8 mouse cellular contexts compared by ENCODE assay signal in genomic region chr11:60879423-60879822, GRCm38 (mm10). TPM values are rescaled to one million over a fixed set of nuclear protein-coding genes. Genes with fewer than 3 reads are reported as not detected.
A peak's percentile ranks its signal among the peaks of the same experiment; 100 is the strongest.
DNase-seq lines count a peak whose midpoint lies in the region; ATAC-seq and TF ChIP-seq lines count a peak whose summit lies in the region.

No protein-coding gene starts in this region.

- no peak; the same call in 1 of the 2 replicates for TF ChIP-seq POLR2A in CH12.LX (IDR thresholded peaks at IDR 0.05; ENCODE audit: low read depth, low read length)
- no peak for TF ChIP-seq POLR2A in bone marrow, adult 2 months (IDR thresholded peaks at IDR 0.05; ENCODE audit: borderline replicate concordance, control insufficient read depth, low read depth, low read length)
- no peak for TF ChIP-seq POLR2A in olfactory bulb, adult 2 months (IDR thresholded peaks at IDR 0.05; ENCODE audit: insufficient read depth, low read depth, low read length)

- dilution Hi-C loops in CH12.LX (cut with MboI; ENCODE audit: extremely low pct_ligation_motif_present, extremely low pct_unique_long_range_greater_than_20kb, low sequenced_read_pairs) = no loop called here

- H3K36me3 ChIP-seq in CH12.LX (replicated peaks in 1 of 2; ENCODE audit: control insufficient read depth in 1 of 2, insufficient read depth in 1 of 2, low read length in 1 of 2) = peaks cover 15 to 57% of the 10 kb centered on the region in 2 experiments
- H3K36me3 ChIP-seq in lung, embryonic 14.5 days (ENCODE audit: insufficient read depth) = peaks cover 9% of the 10 kb centered on the region; the same call in 1 of the 2 replicates

- peak; percentile 90 to 91 for TF ChIP-seq CTCF in CH12.LX (conservative IDR thresholded peaks at IDR 0.05 in 1 of 2, IDR thresholded peaks at IDR 0.05 in 1 of 2; ENCODE audit: low read depth in 2 of 2, low read length in 2 of 2)
- peak; percentile 85 for TF ChIP-seq CTCF in bone marrow, adult 2 months (IDR thresholded peaks at IDR 0.05; ENCODE audit: control insufficient read depth, insufficient read depth, low read length)
- TF ChIP-seq CTCF in layer of hippocampus, adult 2 months (conservative IDR thresholded peaks at IDR 0.05) = peak; percentile 81
- TF ChIP-seq CTCF in lung, embryonic 14.5 days (IDR thresholded peaks at IDR 0.05; ENCODE audit: low read depth) = peak; percentile 74
- TF ChIP-seq CTCF in olfactory bulb, adult 2 months (IDR thresholded peaks at IDR 0.05; ENCODE audit: insufficient read depth, low read depth, low read length) = peak; percentile 32; the same call in 1 of the 2 replicates

- TF ChIP-seq EP300 in CH12.LX (IDR thresholded peaks at IDR 0.05; ENCODE audit: low read length) = no peak

- in situ Hi-C loops in CH12.LX (cut with MboI; ENCODE audit: low pct_ligation_motif_present, low pct_unique_long_range_greater_than_20kb, low sequenced_read_pairs) = no loop called here

- peak overlapping the region; percentile 86 for H3K4me2 ChIP-seq in CH12.LX (ENCODE audit: insufficient read depth, low read depth, poor library complexity, severe bottlenecking)
- H3K4me2 ChIP-seq in lung, embryonic 14.5 days = peak overlapping the region; percentile 77

- peak; percentile 68 for ATAC-seq in erythroblast, adult 5-6 weeks (replicated peaks; ENCODE audit: low FRiP score, poor library complexity, severe bottlenecking)
- peak; percentile 17; the same call in 1 of the 2 replicates for ATAC-seq in lung, embryonic 14.5 days (ENCODE audit: insufficient read depth)

- peaks cover 22 to 47% of the 10 kb centered on the region in 2 experiments for H3K4me1 ChIP-seq in CH12.LX (ENCODE audit: control insufficient read depth in 1 of 2, insufficient read depth in 2 of 2)
- no peaks in the 10 kb centered on the region; the same call in 1 of the 2 replicates for H3K4me1 ChIP-seq in bone marrow, adult 2 months (ENCODE audit: control insufficient read depth, insufficient read depth, low read length)
- peaks cover 10% of the 10 kb centered on the region for H3K4me1 ChIP-seq in lung, embryonic 14.5 days (ENCODE audit: insufficient read depth)
- H3K4me1 ChIP-seq in olfactory bulb, adult 2 months (ENCODE audit: control insufficient read depth, insufficient read depth, low read length) = peaks cover 9% of the 10 kb centered on the region

- peak; percentile 94 for DNase-seq in CH12.LX (ENCODE audit: extremely low read depth)
- DNase-seq in heart, postnatal 36 days = peak; percentile 45
- DNase-seq in layer of hippocampus, adult 2 months (ENCODE audit: low spot score in 2 of 2) = peak; percentile 38 to 49
- peak; percentile 82 for DNase-seq in lung, embryonic 14.5 days
- DNase-seq in thymus, postnatal 25 days = peak; percentile 49

- peak overlapping the region; percentile 60 to 100 (median 97) for H3K4me3 ChIP-seq in CH12.LX (replicated peaks in 1 of 3; ENCODE audit: low read depth in 2 of 3, low read length in 2 of 3, poor library complexity in 1 of 3)
- peak overlapping the region; percentile 53 for H3K4me3 ChIP-seq in bone marrow, adult 2 months (replicated peaks; ENCODE audit: control insufficient read depth, low read depth, low read length)
- H3K4me3 ChIP-seq in layer of hippocampus, adult 2 months = peak overlapping the region; percentile 95
- H3K4me3 ChIP-seq in lung, embryonic 14.5 days (ENCODE audit: low read depth, low read length) = peak overlapping the region; percentile 95
- H3K4me3 ChIP-seq in olfactory bulb, adult 2 months (ENCODE audit: insufficient read depth, low read depth, low read length) = peak overlapping the region; percentile 82

- intact Hi-C loops in heart, postnatal 36 days (cut with DNase I) = loop anchor here (2.0 to 5.0 kb wide), 5 partner anchors 33 to 322 kb away; partner anchors contain the start of genes Dhrs7b, Llgl1, Smcr8 and Top3a

- no peaks in the 10 kb centered on the region for H3K9me3 ChIP-seq in CH12.LX (replicated peaks; ENCODE audit: low read length)
- no peaks in the 10 kb centered on the region for H3K9me3 ChIP-seq in lung, embryonic 14.5 days (ENCODE audit: low read depth, low read length)

- TF ChIP-seq RAD21 in CH12.LX (IDR thresholded peaks at IDR 0.05; ENCODE audit: low read depth, low read length) = peak; percentile 60

- peaks cover 49% of the 10 kb centered on the region for H3K79me2 ChIP-seq in CH12.LX (replicated peaks; ENCODE audit: control insufficient read depth, extremely low read depth, insufficient read depth, poor library complexity, severe bottlenecking)

- H3K27me3 ChIP-seq in CH12.LX (replicated peaks) = no peaks in the 10 kb centered on the region
- no peaks in the 10 kb centered on the region for H3K27me3 ChIP-seq in lung, embryonic 14.5 days (ENCODE audit: insufficient read depth, low read length)

- peak overlapping the region; percentile 78 for H3K27ac ChIP-seq in CH12.LX (ENCODE audit: insufficient read depth, low read depth)
- H3K27ac ChIP-seq in bone marrow, adult 2 months (ENCODE audit: control insufficient read depth, insufficient read depth, low read depth, low read length, poor library complexity) = peak overlapping the region; percentile 87
- peak overlapping the region; percentile 97 for H3K27ac ChIP-seq in layer of hippocampus, adult 2 months
- peak overlapping the region; percentile 95 for H3K27ac ChIP-seq in lung, embryonic 14.5 days (ENCODE audit: low read depth)
- peak overlapping the region; percentile 85 for H3K27ac ChIP-seq in olfactory bulb, adult 2 months (ENCODE audit: insufficient read depth, low read depth, low read length)

- WGBS in bone marrow, adult 2 months = under 1% methylated on average over 11 of the region's 11 CpGs
- WGBS in lung, embryonic 14.5 days = 1% methylated on average over 11 of the region's 11 CpGs
- 2% methylated on average over 11 of the region's 11 CpGs for WGBS in olfactory bulb, adult 2 months

- peak overlapping the region; percentile 88 for H3K9ac ChIP-seq in CH12.LX (ENCODE audit: insufficient read depth, low read depth)
- peak overlapping the region; percentile 91 for H3K9ac ChIP-seq in lung, embryonic 14.5 days

TF ChIP-seq in CH12.LX, 34 proteins besides CTCF, POLR2A, EP300 and RAD21 (continues in another document):
- TF ChIP-seq E2F4 (IDR thresholded peaks at IDR 0.05; ENCODE audit: insufficient replicate concordance, low read depth, low read length) = no peak
- TF ChIP-seq TCF12 (IDR thresholded peaks at IDR 0.05; ENCODE audit: low read depth, low read length) = peak; percentile 60; the same call in 1 of the 2 replicates
- TF ChIP-seq HCFC1 (IDR thresholded peaks at IDR 0.05; ENCODE audit: low read depth, low read length) = no peak; the same call in 1 of the 2 replicates

RNA-seq across cellular contexts. Expression of gene Tmem11, which starts 0.4 kb away (rescaled TPM):
- total RNA-seq in CH12.LX (2012; rRNA removed) = 83.0 and 83.6 TPM in 2 replicates
- total RNA-seq in CH12.LX (2014; rRNA removed) = 62.8 and 71.1 TPM in 2 replicates
- 112 and 117 TPM in 2 replicates for polyA plus RNA-seq in CH12.LX (2012; ENCODE audit: insufficient read length, low read depth)
- polyA plus RNA-seq in bone marrow, adult 2 months (2011; ENCODE audit: insufficient read depth, insufficient read length, low replicate concordance, missing spikeins) = 17.5 and 25.7 TPM in 2 replicates
- 1.9 and 8.8 TPM in 2 replicates for total RNA-seq in erythroblast, adult 5-6 weeks (2015; ENCODE audit: low replicate concordance)
- total RNA-seq in erythroblast, adult 5-6 weeks (2017; ENCODE audit: low replicate concordance) = 7.2 and 13.5 TPM in 2 replicates
- 10 to 100 TPM; 30.6 to 32.3 TPM for total RNA-seq in heart, postnatal 36 days (2021)
- total RNA-seq in layer of hippocampus, adult 2 months (2021) = 10 to 100 TPM; 26.8 to 29.1 TPM
- 66.4 and 73.4 TPM in 2 replicates for polyA plus RNA-seq in lung, embryonic 14.5 days (2014; fragmentation: Nextera tagmentation; extraction: Ambion mirVana)
- polyA plus RNA-seq in olfactory bulb, adult 2 months (2012; ENCODE audit: insufficient read depth, insufficient read length, low replicate concordance, missing spikeins) = not detected in 2 replicates

RNA-seq across cellular contexts. Expression of gene Natd1, which starts 35.1 kb away (rescaled TPM):
- total RNA-seq in CH12.LX (2012; rRNA removed) = 3.1 and 5.0 TPM in 2 replicates
- total RNA-seq in CH12.LX (2014; rRNA removed) = 1.9 and 2.1 TPM in 2 replicates
- 4.3 and 5.2 TPM in 2 replicates for polyA plus RNA-seq in CH12.LX (2012; ENCODE audit: insufficient read length, low read depth)
- 6.6 and 9.1 TPM in 2 replicates for polyA plus RNA-seq in bone marrow, adult 2 months (2011; ENCODE audit: insufficient read depth, insufficient read length, low replicate concordance, missing spikeins)
- 6.1 and 7.1 TPM in 2 replicates for total RNA-seq in erythroblast, adult 5-6 weeks (2015; ENCODE audit: low replicate concordance)
- total RNA-seq in erythroblast, adult 5-6 weeks (2017; ENCODE audit: low replicate concordance) = 2.4 and 4.5 TPM in 2 replicates
- 10 to 100 TPM; 15.5 to 16.0 TPM for total RNA-seq in heart, postnatal 36 days (2021)
- 10 to 100 TPM; 10.6 TPM for total RNA-seq in layer of hippocampus, adult 2 months (2021)
- 19.1 and 24.5 TPM in 2 replicates for polyA plus RNA-seq in lung, embryonic 14.5 days (2014; fragmentation: Nextera tagmentation; extraction: Ambion mirVana)
- not detected in 2 replicates for polyA plus RNA-seq in olfactory bulb, adult 2 months (2012; ENCODE audit: insufficient read depth, insufficient read length, low replicate concordance, missing spikeins)

RNA-seq across cellular contexts. Expression of gene Dhrs7b, which starts 49.0 kb away (rescaled TPM):
- total RNA-seq in CH12.LX (2012; rRNA removed) = 63.5 and 63.7 TPM in 2 replicates
- total RNA-seq in CH12.LX (2014; rRNA removed) = 59.2 and 59.6 TPM in 2 replicates
- 43.3 and 46.6 TPM in 2 replicates for polyA plus RNA-seq in CH12.LX (2012; ENCODE audit: insufficient read length, low read depth)
- polyA plus RNA-seq in bone marrow, adult 2 months (2011; ENCODE audit: insufficient read depth, insufficient read length, low replicate concordance, missing spikeins) = 11.1 and 14.5 TPM in 2 replicates
- 2.3 TPM in 1 of 2 replicates, not detected in the other for total RNA-seq in erythroblast, adult 5-6 weeks (2015; ENCODE audit: low replicate concordance)
- 1.4 and 4.7 TPM in 2 replicates for total RNA-seq in erythroblast, adult 5-6 weeks (2017; ENCODE audit: low replicate concordance)
- 10 to 100 TPM; 19.4 to 19.7 TPM for total RNA-seq in heart, postnatal 36 days (2021)
- 10 to 100 TPM; 28.3 to 29.4 TPM for total RNA-seq in layer of hippocampus, adult 2 months (2021)
- 34.4 and 36.3 TPM in 2 replicates for polyA plus RNA-seq in lung, embryonic 14.5 days (2014; fragmentation: Nextera tagmentation; extraction: Ambion mirVana)
- polyA plus RNA-seq in olfactory bulb, adult 2 months (2012; ENCODE audit: insufficient read depth, insufficient read length, low replicate concordance, missing spikeins) = not detected in 2 replicates

RNA-seq across cellular contexts. Expression of gene Map2k3, which starts 52.4 kb away (rescaled TPM):
- total RNA-seq in CH12.LX (2012; rRNA removed) (35.2 and 35.5 TPM in 2 replicates), CH12.LX (2014; rRNA removed) (11.2 and 13.7 TPM in 2 replicates)
- polyA plus RNA-seq in CH12.LX (2012; ENCODE audit: insufficient read length, low read depth) = 87.6 and 92.5 TPM in 2 replicates
- 68.0 and 74.9 TPM in 2 replicates for polyA plus RNA-seq in bone marrow, adult 2 months (2011; ENCODE audit: insufficient read depth, insufficient read length, low replicate concordance, missing spikeins)
- 28.1 and 29.7 TPM in 2 replicates for total RNA-seq in erythroblast, adult 5-6 weeks (2015; ENCODE audit: low replicate concordance)
- 21.6 and 45.6 TPM in 2 replicates for total RNA-seq in erythroblast, adult 5-6 weeks (2017; ENCODE audit: low replicate concordance)
- total RNA-seq in heart, postnatal 36 days (2021) = 10 to 100 TPM; 84.2 to 84.5 TPM
- 10 to 100 TPM; 13.1 to 15.2 TPM for total RNA-seq in layer of hippocampus, adult 2 months (2021)
- polyA plus RNA-seq in lung, embryonic 14.5 days (2014; fragmentation: Nextera tagmentation; extraction: Ambion mirVana) = 100.0 and 102 TPM in 2 replicates
- polyA plus RNA-seq in olfactory bulb, adult 2 months (2012; ENCODE audit: insufficient read depth, insufficient read length, low replicate concordance, missing spikeins) = not detected in 2 replicates

Comparison
In these comparisons a context has a peak if more than half of its experiments do, and no peak if none do; other contexts are left out.
1. Peak in every context shown above with its lines: DNase-seq, ATAC-seq, H3K4me3 ChIP-seq and H3K27ac ChIP-seq.
2. DNase-seq: peak in every context shown above with its lines; median percentile 94 in CH12.LX; 82 in lung, embryonic 14.5 days; 49 in thymus, postnatal 25 days; 45 in heart, postnatal 36 days; 44 in layer of hippocampus, adult 2 months.
3. CTCF ChIP-seq: peak in every context shown above with its lines; median percentile 90 in CH12.LX; 85 in bone marrow, adult 2 months; 81 in layer of hippocampus, adult 2 months; 74 in lung, embryonic 14.5 days; 32 in olfactory bulb, adult 2 months.